28 mouse cellular contexts compared by ENCODE assay signal in genomic region chr4:155703425-155703929, GRCm38 (mm10). TPM values are rescaled to one million over a fixed set of nuclear protein-coding genes. Genes with fewer than 3 reads are reported as not detected.
DNase-seq lines count a peak whose midpoint lies in the region; ATAC-seq and TF ChIP-seq lines count a peak whose summit lies in the region.
"Had no signal": no experiment of that assay in that cellular context is flagged by ENCODE, and none has a peak within 500 bp of the region (broad histone marks: within the 10 kb centered on the region; RNA-seq: fewer than 3 reads in every experiment).

No protein-coding gene starts in this region.

- no peak for TF ChIP-seq CTCF in ES-Bruce4 (IDR thresholded peaks at IDR 0.05; ENCODE audit: low read depth, low read length)
- no peak for TF ChIP-seq CTCF in liver, postnatal 0 days (IDR thresholded peaks at IDR 0.05; ENCODE audit: low read depth)

- H3K36me3 ChIP-seq in liver, embryonic 11.5 days (ENCODE audit: control insufficient read depth, insufficient read depth, low read length), result no peaks in the 10 kb centered on the region; the same call in 1 of the 2 replicates
- no peaks in the 10 kb centered on the region; the same call in 1 of the 2 replicates for H3K36me3 ChIP-seq in ES-Bruce4 (ENCODE audit: control insufficient read depth, insufficient read depth, low read length, poor library complexity, severe bottlenecking)
- 0 out of 2 replicates have a peak, but pooled peaks cover 4% of the 10 kb centered on the region for H3K36me3 ChIP-seq in embryonic facial prominence, embryonic 10.5 days (replicated peaks)
- H3K36me3 ChIP-seq in liver, postnatal 0 days (replicated peaks; ENCODE audit: insufficient read depth, low read length), result no peaks in the 10 kb centered on the region; the same call in 1 of the 2 replicates
- no peaks in the 10 kb centered on the region for H3K36me3 ChIP-seq in midbrain, embryonic 11.5 days (ENCODE audit: control insufficient read depth, insufficient read depth, low read length)
- H3K36me3 ChIP-seq: embryonic facial prominence, embryonic 15.5 days; heart, embryonic 12.5 days; limb, embryonic 10.5 days; limb, embryonic 15.5 days; midbrain, embryonic 15.5 days had no signal

- no peak overlapping the region for H3K4me3 ChIP-seq in liver, embryonic 11.5 days (ENCODE audit: low read depth, low read length)
- no peak overlapping the region for H3K4me3 ChIP-seq in ES-Bruce4 (ENCODE audit: low read depth, low read length)
- no peak overlapping the region for H3K4me3 ChIP-seq in embryonic facial prominence, embryonic 10.5 days
- H3K4me3 ChIP-seq in liver, postnatal 0 days (ENCODE audit: low read depth, low read length), result no peak overlapping the region
- no peak overlapping the region for H3K4me3 ChIP-seq in midbrain, embryonic 11.5 days (ENCODE audit: low read depth, low read length)

- H3K9me3 ChIP-seq in liver, embryonic 11.5 days (ENCODE audit: control insufficient read depth, low read length), result no peaks in the 10 kb centered on the region
- H3K9me3 ChIP-seq in ES-Bruce4 (replicated peaks; ENCODE audit: control insufficient read depth, insufficient read depth, low read length, poor library complexity, severe bottlenecking), result no peaks in the 10 kb centered on the region
- no peaks in the 10 kb centered on the region for H3K9me3 ChIP-seq in embryonic facial prominence, embryonic 10.5 days
- H3K9me3 ChIP-seq in liver, postnatal 0 days (ENCODE audit: low read length), result no peaks in the 10 kb centered on the region
- no peaks in the 10 kb centered on the region for H3K9me3 ChIP-seq in midbrain, embryonic 11.5 days (ENCODE audit: control insufficient read depth, low read length)
- H3K9me3 ChIP-seq: embryonic facial prominence, embryonic 15.5 days; heart, embryonic 12.5 days; limb, embryonic 10.5 days; limb, embryonic 15.5 days; midbrain, embryonic 15.5 days had no signal

- TF ChIP-seq EP300 in ES-Bruce4 (IDR thresholded peaks at IDR 0.05; ENCODE audit: insufficient read depth, low read depth, low read length), result no peak
- no peak for TF ChIP-seq EP300 in liver, postnatal 0 days (IDR thresholded peaks at IDR 0.05; ENCODE audit: low read depth)

- ATAC-seq in liver, embryonic 11.5 days (replicated peaks; ENCODE audit: low FRiP score), result no peak
- ATAC-seq in liver, postnatal 0 days, result no peak
- ATAC-seq in midbrain, embryonic 11.5 days (ENCODE audit: low FRiP score), result no peak
- ATAC-seq: CD4-positive, CD25-positive, alpha-beta regulatory T cell, adult 4 months; forebrain, embryonic 14.5 days; inflammation-experienced regulatory T-cells, adult 6 months; midbrain, embryonic 15.5 days had no signal

- no peak for DNase-seq in liver, embryonic 11.5 days (ENCODE audit: low spot score)
- no peak for DNase-seq in liver
- DNase-seq in embryonic facial prominence, embryonic 10.5 days (ENCODE audit: low spot score), result no peak
- no peak for DNase-seq in liver, postnatal 0 days
- no peak for DNase-seq in cerebellum, adult 9-10 months
- no peak for DNase-seq in midbrain, embryonic 11.5 days (ENCODE audit: low spot score, missing footprints)
- DNase-seq: adrenal gland, adult 2 months; adrenal gland, postnatal 36 days; cerebellum, adult 18-20 months; cerebellum, postnatal 14 days; gastrocnemius, postnatal 36 days; heart, adult 2 months; heart, postnatal 4 days; kidney, adult 11 months; kidney, postnatal 25 days; lung, embryonic 14.5 days; lung, postnatal 36 days; right cerebral cortex, postnatal 25 days; thymus, postnatal 25 days had no signal

- H3K4me2 ChIP-seq in liver, embryonic 11.5 days, result peak overlapping the region; percentile 85
- no peak overlapping the region for H3K4me2 ChIP-seq in liver, postnatal 0 days (ENCODE audit: low read depth, low read length)
- no peak overlapping the region for H3K4me2 ChIP-seq in midbrain, embryonic 11.5 days

- no peaks in the 10 kb centered on the region for H3K27me3 ChIP-seq in liver, embryonic 11.5 days (replicated peaks; ENCODE audit: control insufficient read depth, insufficient read depth, low read length)
- H3K27me3 ChIP-seq in ES-Bruce4 (ENCODE audit: control insufficient read depth, insufficient read depth, low read length, poor library complexity, severe bottlenecking), result no peaks in the 10 kb centered on the region
- H3K27me3 ChIP-seq in embryonic facial prominence, embryonic 10.5 days (replicated peaks; ENCODE audit: low read depth, poor library complexity, severe bottlenecking), result no peaks in the 10 kb centered on the region
- H3K27me3 ChIP-seq in liver, postnatal 0 days (ENCODE audit: insufficient read depth, low read length), result no peaks in the 10 kb centered on the region
- H3K27me3 ChIP-seq in midbrain, embryonic 11.5 days (ENCODE audit: control insufficient read depth, insufficient read depth, low read length), result no peaks in the 10 kb centered on the region
- H3K27me3 ChIP-seq: embryonic facial prominence, embryonic 15.5 days; heart, embryonic 12.5 days; limb, embryonic 15.5 days; midbrain, embryonic 15.5 days had no signal

- H3K27ac ChIP-seq in liver, embryonic 11.5 days (ENCODE audit: low read depth, low read length), result no peak overlapping the region
- H3K27ac ChIP-seq in ES-Bruce4 (ENCODE audit: insufficient read depth, low read length), result no peak overlapping the region
- peak overlapping the region; percentile 93; the same call in 1 of the 2 replicates for H3K27ac ChIP-seq in embryonic facial prominence, embryonic 10.5 days (replicated peaks)
- H3K27ac ChIP-seq in liver, postnatal 0 days (ENCODE audit: low read depth), result peak overlapping the region; percentile 95; the same call in 1 of the 2 replicates
- H3K27ac ChIP-seq in midbrain, embryonic 11.5 days (ENCODE audit: low read depth, low read length), result no peak overlapping the region

- TF ChIP-seq POLR2A in ES-Bruce4 (IDR thresholded peaks at IDR 0.05; ENCODE audit: insufficient read depth, low read length), result no peak

- peaks cover 15% of the 10 kb centered on the region for H3K4me1 ChIP-seq in liver, embryonic 11.5 days (replicated peaks; ENCODE audit: control insufficient read depth, insufficient read depth, low read length)
- H3K4me1 ChIP-seq in ES-Bruce4 (ENCODE audit: control insufficient read depth, insufficient read depth, low read length), result peaks cover 3% of the 10 kb centered on the region
- H3K4me1 ChIP-seq in embryonic facial prominence, embryonic 10.5 days, result peaks cover 22% of the 10 kb centered on the region
- H3K4me1 ChIP-seq in liver, postnatal 0 days (ENCODE audit: insufficient read depth), result peaks cover 11% of the 10 kb centered on the region; the same call in 1 of the 2 replicates
- peaks cover 7% of the 10 kb centered on the region for H3K4me1 ChIP-seq in midbrain, embryonic 11.5 days (ENCODE audit: control insufficient read depth, insufficient read depth, low read length)

- no peak overlapping the region for H3K9ac ChIP-seq in liver, embryonic 11.5 days (ENCODE audit: low read depth, low read length)
- H3K9ac ChIP-seq in ES-Bruce4 (ENCODE audit: low read depth, poor library complexity, severe bottlenecking), result peak overlapping the region; percentile 50; the same call in 1 of the 2 replicates
- no peak overlapping the region for H3K9ac ChIP-seq in liver, postnatal 0 days (replicated peaks)
- H3K9ac ChIP-seq in midbrain, embryonic 11.5 days (ENCODE audit: low read length), result no peak overlapping the region
- H3K9ac ChIP-seq: limb, embryonic 15.5 days had no signal

- WGBS in liver, embryonic 11.5 days, result 91% methylated on average over 4 of the region's 4 CpGs
- WGBS in embryonic facial prominence, embryonic 10.5 days, result 95% methylated on average over 4 of the region's 4 CpGs
- 90% methylated on average over 4 of the region's 4 CpGs for WGBS in liver, postnatal 0 days (ENCODE audit: insufficient replicate concordance)
- 91% methylated on average over 4 of the region's 4 CpGs for WGBS in midbrain, embryonic 11.5 days

RNA-seq across cellular contexts. Expression of gene Ssu72, which starts 1.1 kb away (rescaled TPM):
- 122 and 125 TPM in 2 replicates for polyA plus RNA-seq in liver, embryonic 11.5 days (2014; fragmentation: Nextera tagmentation; extraction: Ambion mirVana)
- polyA plus RNA-seq in ES-Bruce4 (2011; ENCODE audit: insufficient read depth, insufficient read length, low read depth, missing spikeins), result 144 and 151 TPM in 2 replicates
- polyA plus RNA-seq in embryonic facial prominence, embryonic 10.5 days (2016; fragmentation: Nextera tagmentation; extraction: Ambion mirVana), result 158 and 167 TPM in 2 replicates
- polyA plus RNA-seq in liver, postnatal 0 days (2015; fragmentation: Nextera tagmentation; extraction: Ambion mirVana), result 66.6 and 66.9 TPM in 2 replicates
- 147 and 155 TPM in 2 replicates for polyA plus RNA-seq in midbrain, embryonic 11.5 days (2014; fragmentation: Nextera tagmentation; extraction: Ambion mirVana)

RNA-seq across cellular contexts. Expression of gene Fndc10, which starts 9.3 kb away (rescaled TPM):
- polyA plus RNA-seq in liver, embryonic 11.5 days (2014; fragmentation: Nextera tagmentation; extraction: Ambion mirVana), result 0.86 and 1.4 TPM in 2 replicates
- 11.9 and 15.0 TPM in 2 replicates for polyA plus RNA-seq in ES-Bruce4 (2011; ENCODE audit: insufficient read depth, insufficient read length, low read depth, missing spikeins)
- 1.5 and 1.8 TPM in 2 replicates for polyA plus RNA-seq in embryonic facial prominence, embryonic 10.5 days (2016; fragmentation: Nextera tagmentation; extraction: Ambion mirVana)
- 0.27 and 0.41 TPM in 2 replicates for polyA plus RNA-seq in liver, postnatal 0 days (2015; fragmentation: Nextera tagmentation; extraction: Ambion mirVana)
- 1.3 and 1.5 TPM in 2 replicates for polyA plus RNA-seq in midbrain, embryonic 11.5 days (2014; fragmentation: Nextera tagmentation; extraction: Ambion mirVana)

RNA-seq across cellular contexts. Expression of gene Tmem240, which starts 31.1 kb away (rescaled TPM):
- 0.69 and 0.70 TPM in 2 replicates for polyA plus RNA-seq in liver, embryonic 11.5 days (2014; fragmentation: Nextera tagmentation; extraction: Ambion mirVana)
- polyA plus RNA-seq in ES-Bruce4 (2011; ENCODE audit: insufficient read depth, insufficient read length, low read depth, missing spikeins), result 0.21 and 0.54 TPM in 2 replicates
- 0.53 and 0.79 TPM in 2 replicates for polyA plus RNA-seq in embryonic facial prominence, embryonic 10.5 days (2016; fragmentation: Nextera tagmentation; extraction: Ambion mirVana)
- 0.02 and 0.06 TPM in 2 replicates for polyA plus RNA-seq in liver, postnatal 0 days (2015; fragmentation: Nextera tagmentation; extraction: Ambion mirVana)
- 0.69 and 0.96 TPM in 2 replicates for polyA plus RNA-seq in midbrain, embryonic 11.5 days (2014; fragmentation: Nextera tagmentation; extraction: Ambion mirVana)

RNA-seq across cellular contexts. Expression of gene Mib2, which starts 34.5 kb away (rescaled TPM):
- 10.4 and 12.2 TPM in 2 replicates for polyA plus RNA-seq in liver, embryonic 11.5 days (2014; fragmentation: Nextera tagmentation; extraction: Ambion mirVana)
- polyA plus RNA-seq in ES-Bruce4 (2011; ENCODE audit: insufficient read depth, insufficient read length, low read depth, missing spikeins), result 13.4 and 18.4 TPM in 2 replicates
- 19.3 and 20.0 TPM in 2 replicates for polyA plus RNA-seq in embryonic facial prominence, embryonic 10.5 days (2016; fragmentation: Nextera tagmentation; extraction: Ambion mirVana)
- polyA plus RNA-seq in liver, postnatal 0 days (2015; fragmentation: Nextera tagmentation; extraction: Ambion mirVana), result 3.4 and 4.3 TPM in 2 replicates
- polyA plus RNA-seq in midbrain, embryonic 11.5 days (2014; fragmentation: Nextera tagmentation; extraction: Ambion mirVana), result 11.8 and 12.8 TPM in 2 replicates

RNA-seq across cellular contexts. Expression of gene Mmp23, which starts 50.3 kb away (rescaled TPM):
- 13.6 and 13.7 TPM in 2 replicates for polyA plus RNA-seq in liver, embryonic 11.5 days (2014; fragmentation: Nextera tagmentation; extraction: Ambion mirVana)
- polyA plus RNA-seq in ES-Bruce4 (2011; ENCODE audit: insufficient read depth, insufficient read length, low read depth, missing spikeins), result 11.7 and 13.6 TPM in 2 replicates
- polyA plus RNA-seq in embryonic facial prominence, embryonic 10.5 days (2016; fragmentation: Nextera tagmentation; extraction: Ambion mirVana), result 5.8 and 7.4 TPM in 2 replicates
- polyA plus RNA-seq in liver, postnatal 0 days (2015; fragmentation: Nextera tagmentation; extraction: Ambion mirVana), result 5.9 and 6.8 TPM in 2 replicates
- 2.5 and 4.1 TPM in 2 replicates for polyA plus RNA-seq in midbrain, embryonic 11.5 days (2014; fragmentation: Nextera tagmentation; extraction: Ambion mirVana)
- polyA plus RNA-seq: CD4-positive, CD25-positive, alpha-beta regulatory T cell, adult 4 months; inflammation-experienced regulatory T-cells, adult 6 months had no signal

Comparison
In these comparisons a context has a peak if more than half of its experiments do, and no peak if none do; other contexts are left out.
1. H3K27ac ChIP-seq: peak in embryonic facial prominence, embryonic 10.5 days (single experiment) and liver, postnatal 0 days (single experiment); none in liver, embryonic 11.5 days (single experiment), ES-Bruce4 (single experiment) and midbrain, embryonic 11.5 days (single experiment).